Mouse (Mus musculus): ENCODE measurements around the gene Irx6. TPM values are rescaled to one million over a fixed set of nuclear protein-coding genes. Genes with fewer than 3 reads are reported as not detected.

Gene Irx6
- polyA plus RNA-seq, 1 experiment from 2014 or later: 2.4 TPM

DNA sequence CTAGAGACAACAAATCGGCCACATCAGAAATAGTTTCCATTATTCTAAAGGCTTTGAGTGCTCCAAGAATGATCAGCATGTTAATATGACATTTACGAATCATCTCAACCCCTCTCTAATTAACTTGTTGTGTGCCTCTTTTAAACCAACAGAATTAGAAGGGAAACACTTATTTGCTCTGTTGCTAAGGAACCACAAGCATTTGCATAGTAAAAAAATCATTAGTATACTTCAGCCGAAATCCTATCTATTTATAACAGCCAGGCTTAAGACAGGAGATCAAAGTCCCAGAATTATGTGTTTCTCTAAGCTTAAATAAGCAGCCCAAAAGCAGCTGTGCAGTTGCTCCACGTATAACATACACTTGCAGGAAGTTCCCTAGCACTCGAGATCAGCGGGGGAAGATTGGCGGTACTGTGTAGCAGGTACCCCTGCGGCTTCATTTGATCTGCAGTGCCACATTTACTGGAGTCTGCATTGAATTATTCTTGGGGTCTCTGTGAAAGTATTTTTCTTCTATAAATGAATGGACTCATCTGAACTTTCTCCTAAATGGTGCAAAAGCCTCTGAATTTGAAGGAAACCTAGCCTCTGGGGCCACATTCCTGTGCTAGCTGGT is 25.9 kb downstream of the Irx6 start:
- H3K9me3 ChIP-seq (ENCODE audit: control insufficient read depth, low read length): no peaks in the 10 kb centered on the region
- H3K4me2 ChIP-seq (ENCODE audit: low read length): no peak overlapping the region
- ATAC-seq (ENCODE audit: insufficient number of reproducible peaks, insufficient read depth, low FRiP score, low read depth): no peak
- no peak overlapping the region for H3K9ac ChIP-seq (ENCODE audit: low read length)
- H3K4me3 ChIP-seq (ENCODE audit: control insufficient read depth in 1 of 2, insufficient read depth in 1 of 2, low read depth in 1 of 2, low read length in 2 of 2): no peak overlapping the region
- no peaks in the 10 kb centered on the region for H3K27me3 ChIP-seq (ENCODE audit: control insufficient read depth, insufficient read depth, low read length)
- no peaks in the 10 kb centered on the region for H3K4me1 ChIP-seq (ENCODE audit: control insufficient read depth in 2 of 2, insufficient read depth in 2 of 2, low read length in 2 of 2)
- no peak overlapping the region for H3K27ac ChIP-seq (replicated peaks in 1 of 2; ENCODE audit: control insufficient read depth in 1 of 2, insufficient read depth in 1 of 2, low read depth in 2 of 2, low read length in 2 of 2)
- WGBS: 72% methylated on average over 8 of the region's 8 CpGs
- no peaks in the 10 kb centered on the region for H3K36me3 ChIP-seq (ENCODE audit: control insufficient read depth, insufficient read depth, low read length)

DNA sequence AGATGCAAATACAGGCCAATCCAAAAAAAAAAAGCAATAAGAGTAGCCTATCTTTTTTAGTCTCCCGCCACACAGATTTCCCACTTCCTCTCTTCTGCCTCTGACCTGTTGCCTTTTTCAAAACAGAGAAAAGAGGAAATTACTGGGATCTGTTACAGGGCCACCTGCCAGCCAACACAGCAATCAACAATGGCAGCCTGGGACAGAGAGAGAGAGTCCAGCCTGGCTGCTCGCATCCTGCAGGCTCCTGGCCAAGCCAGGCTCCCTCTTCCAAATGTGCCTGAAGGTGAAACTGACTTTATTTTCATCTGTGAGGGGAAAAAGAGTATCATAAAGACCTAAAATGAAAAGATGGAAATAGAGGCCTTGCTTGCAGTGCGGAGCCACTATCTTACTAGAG is 29.3 kb downstream of the Irx6 start:
- H3K27ac ChIP-seq (replicated peaks in 1 of 2; ENCODE audit: control insufficient read depth in 1 of 2, insufficient read depth in 1 of 2, low read depth in 2 of 2, low read length in 2 of 2): peak overlapping the region; percentile 12 to 34; a peak in 2 of 4 replicates
- H3K4me3 ChIP-seq (ENCODE audit: control insufficient read depth in 1 of 2, insufficient read depth in 1 of 2, low read depth in 1 of 2, low read length in 2 of 2): no peak overlapping the region
- no peaks in the 10 kb centered on the region for H3K36me3 ChIP-seq (ENCODE audit: control insufficient read depth, insufficient read depth, low read length)
- no peak overlapping the region for H3K9ac ChIP-seq (ENCODE audit: low read length)
- H3K9me3 ChIP-seq (ENCODE audit: control insufficient read depth, low read length): no peaks in the 10 kb centered on the region
- no peak overlapping the region for H3K4me2 ChIP-seq (ENCODE audit: low read length)
- ATAC-seq (ENCODE audit: insufficient number of reproducible peaks, insufficient read depth, low FRiP score, low read depth): no peak; the same call in 1 of the 2 replicates
- 63% methylated on average over 3 of the region's 3 CpGs for WGBS
- no peaks in the 10 kb centered on the region for H3K4me1 ChIP-seq (ENCODE audit: control insufficient read depth in 2 of 2, insufficient read depth in 2 of 2, low read length in 2 of 2)
- H3K27me3 ChIP-seq (ENCODE audit: control insufficient read depth, insufficient read depth, low read length): no peaks in the 10 kb centered on the region

DNA sequence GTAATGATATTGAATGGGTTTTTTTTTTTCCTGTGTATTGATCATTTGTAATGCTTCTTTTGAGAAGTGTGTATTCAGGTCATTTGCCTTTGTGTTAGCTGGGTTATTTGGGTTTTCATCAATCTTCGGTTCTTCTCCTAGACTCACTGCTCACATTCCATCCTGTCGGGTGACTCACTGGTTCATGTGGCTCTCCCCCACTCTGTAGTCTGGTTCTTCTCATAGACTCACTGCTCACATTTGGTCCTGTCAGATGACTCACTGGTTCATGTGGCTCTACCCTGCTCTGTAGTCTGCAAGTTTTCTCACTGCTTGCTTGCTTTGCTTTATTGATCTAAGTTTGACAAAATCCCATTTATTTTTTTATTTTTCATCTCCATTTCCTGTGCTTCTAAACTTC is 32.2 kb downstream of the Irx6 start:
- Histone ChIP-seq H3K9me3 (ENCODE audit: control insufficient read depth, low read length) (peaks cover 3% of the 10 kb centered on the region; the same call in 1 of the 2 replicates), H3K27me3 (ENCODE audit: control insufficient read depth, insufficient read depth, low read length) (no peaks in the 10 kb centered on the region), H3K4me3 (ENCODE audit: control insufficient read depth in 1 of 2, insufficient read depth in 1 of 2, low read depth in 1 of 2, low read length in 2 of 2) (no peak overlapping the region), H3K9ac (ENCODE audit: low read length) (no peak overlapping the region), H3K27ac (replicated peaks in 1 of 2; ENCODE audit: control insufficient read depth in 1 of 2, insufficient read depth in 1 of 2, low read depth in 2 of 2, low read length in 2 of 2) (no peak overlapping the region), H3K36me3 (ENCODE audit: control insufficient read depth, insufficient read depth, low read length) (no peaks in the 10 kb centered on the region), H3K4me2 (ENCODE audit: low read length) (no peak overlapping the region), H3K4me1 (ENCODE audit: control insufficient read depth in 2 of 2, insufficient read depth in 2 of 2, low read length in 2 of 2) (no peaks in the 10 kb centered on the region)
- no peak for ATAC-seq (ENCODE audit: insufficient number of reproducible peaks, insufficient read depth, low FRiP score, low read depth)
- WGBS: 8% methylated on average over 2 of the region's 2 CpGs

DNA sequence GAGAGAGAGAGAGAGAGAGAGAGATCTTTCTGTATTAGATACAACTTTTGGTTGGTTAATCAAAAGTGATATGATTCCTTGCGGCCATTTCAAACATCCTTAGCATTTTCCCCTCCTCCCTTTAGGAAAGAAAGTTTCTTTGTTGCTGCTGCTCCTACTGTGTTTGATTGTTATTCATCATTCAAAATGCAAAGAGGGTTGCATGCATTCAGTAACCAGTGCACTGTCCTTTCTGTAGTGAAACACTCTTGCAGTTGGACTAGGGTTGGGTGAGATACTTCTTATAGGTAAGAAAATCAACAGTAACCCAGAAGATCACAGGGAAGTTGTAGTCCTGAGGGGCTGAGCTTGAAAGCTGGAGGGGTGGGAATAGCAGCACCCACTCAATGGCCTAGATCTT is 39.2 kb downstream of the Irx6 start:
- H3K4me2 ChIP-seq (ENCODE audit: low read length): no peak overlapping the region
- H3K36me3 ChIP-seq (ENCODE audit: control insufficient read depth, insufficient read depth, low read length): no peaks in the 10 kb centered on the region
- no peak overlapping the region for H3K27ac ChIP-seq (replicated peaks in 1 of 2; ENCODE audit: control insufficient read depth in 1 of 2, insufficient read depth in 1 of 2, low read depth in 2 of 2, low read length in 2 of 2)
- no peaks in the 10 kb centered on the region for H3K27me3 ChIP-seq (ENCODE audit: control insufficient read depth, insufficient read depth, low read length)
- no peak for ATAC-seq (ENCODE audit: insufficient number of reproducible peaks, insufficient read depth, low FRiP score, low read depth)
- no peak overlapping the region for H3K9ac ChIP-seq (ENCODE audit: low read length)
- H3K9me3 ChIP-seq (ENCODE audit: control insufficient read depth, low read length): peaks cover 3% of the 10 kb centered on the region; the same call in 1 of the 2 replicates
- H3K4me3 ChIP-seq (ENCODE audit: control insufficient read depth in 1 of 2, insufficient read depth in 1 of 2, low read depth in 1 of 2, low read length in 2 of 2): no peak overlapping the region
- peaks cover 7 to 11% of the 10 kb centered on the region in 2 experiments; a peak in 3 of 4 replicates for H3K4me1 ChIP-seq (ENCODE audit: control insufficient read depth in 2 of 2, insufficient read depth in 2 of 2, low read length in 2 of 2)
- 89% methylated on average over 1 of the region's 1 CpGs for WGBS

DNA sequence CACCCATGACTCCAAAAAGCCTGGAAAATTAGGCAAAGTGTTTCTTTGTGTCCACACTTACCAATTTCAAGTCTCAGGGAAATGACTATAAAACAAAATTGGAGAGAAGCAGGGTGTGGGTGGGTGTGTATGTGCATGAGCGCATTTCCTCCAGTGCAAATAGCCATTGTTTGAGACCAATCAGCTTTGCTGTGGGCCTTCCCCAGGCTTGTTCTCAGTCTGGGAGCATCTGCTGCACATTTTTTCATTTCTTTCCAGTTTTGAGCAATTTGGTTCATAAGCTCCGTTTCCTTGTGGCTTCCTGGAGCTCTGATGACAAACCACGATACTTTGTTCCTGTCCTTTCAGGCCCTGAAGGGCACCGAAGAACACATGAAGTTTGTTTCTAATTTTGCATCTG is 43.3 kb downstream of the Irx6 start:
- 55% methylated on average over 4 of the region's 4 CpGs for WGBS
- H3K9me3 ChIP-seq (ENCODE audit: control insufficient read depth, low read length): no peaks in the 10 kb centered on the region
- H3K36me3 ChIP-seq (ENCODE audit: control insufficient read depth, insufficient read depth, low read length): no peaks in the 10 kb centered on the region
- H3K27me3 ChIP-seq (ENCODE audit: control insufficient read depth, insufficient read depth, low read length): no peaks in the 10 kb centered on the region
- peak overlapping the region; percentile 4; the same call in 1 of the 2 replicates for H3K4me2 ChIP-seq (ENCODE audit: low read length)
- ATAC-seq (ENCODE audit: insufficient number of reproducible peaks, insufficient read depth, low FRiP score, low read depth): no peak
- H3K9ac ChIP-seq (ENCODE audit: low read length): no peak overlapping the region
- H3K27ac ChIP-seq (replicated peaks in 1 of 2; ENCODE audit: control insufficient read depth in 1 of 2, insufficient read depth in 1 of 2, low read depth in 2 of 2, low read length in 2 of 2): peak overlapping the region in 1 of 2 experiments; percentile 49; a peak in 2 of 4 replicates
- H3K4me1 ChIP-seq (ENCODE audit: control insufficient read depth in 2 of 2, insufficient read depth in 2 of 2, low read length in 2 of 2): peaks cover 7 to 11% of the 10 kb centered on the region in 2 experiments; a peak in 3 of 4 replicates
- no peak overlapping the region for H3K4me3 ChIP-seq (ENCODE audit: control insufficient read depth in 1 of 2, insufficient read depth in 1 of 2, low read depth in 1 of 2, low read length in 2 of 2)

DNA sequence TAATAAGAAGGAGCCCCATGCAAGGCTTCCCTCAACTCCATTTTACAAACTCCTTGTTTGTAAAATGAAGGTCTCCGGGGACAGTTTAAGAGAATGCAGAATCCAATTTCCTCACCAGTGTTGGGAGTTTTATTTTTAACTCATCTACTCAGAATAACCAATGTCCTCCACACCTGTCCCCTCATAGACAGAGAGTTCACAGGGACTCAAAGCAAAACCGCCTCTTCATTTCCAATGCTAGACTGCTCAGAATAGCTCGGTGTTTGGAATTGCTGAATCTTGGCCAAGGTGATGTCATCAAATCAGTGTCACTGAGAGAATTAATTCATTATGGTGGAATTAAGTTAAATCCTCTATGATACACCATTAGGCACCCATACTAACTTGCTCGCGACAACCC is 44.0 kb downstream of the Irx6 start:
- H3K4me1 ChIP-seq (ENCODE audit: control insufficient read depth in 2 of 2, insufficient read depth in 2 of 2, low read length in 2 of 2): peaks cover 9 to 15% of the 10 kb centered on the region in 2 experiments; a peak in 3 of 4 replicates
- peak overlapping the region; percentile 49 to 60 for H3K27ac ChIP-seq (replicated peaks in 1 of 2; ENCODE audit: control insufficient read depth in 1 of 2, insufficient read depth in 1 of 2, low read depth in 2 of 2, low read length in 2 of 2)
- H3K4me3 ChIP-seq (ENCODE audit: control insufficient read depth in 1 of 2, insufficient read depth in 1 of 2, low read depth in 1 of 2, low read length in 2 of 2): no peak overlapping the region
- no peaks in the 10 kb centered on the region for H3K36me3 ChIP-seq (ENCODE audit: control insufficient read depth, insufficient read depth, low read length)
- H3K9me3 ChIP-seq (ENCODE audit: control insufficient read depth, low read length): no peaks in the 10 kb centered on the region
- H3K27me3 ChIP-seq (ENCODE audit: control insufficient read depth, insufficient read depth, low read length): no peaks in the 10 kb centered on the region
- H3K9ac ChIP-seq (ENCODE audit: low read length): no peak overlapping the region
- ATAC-seq (ENCODE audit: insufficient number of reproducible peaks, insufficient read depth, low FRiP score, low read depth): no peak
- 0 out of 2 replicates have a peak overlapping the region, but pooled peaks have one; percentile 4 for H3K4me2 ChIP-seq (ENCODE audit: low read length)
- 52% methylated on average over 5 of the region's 5 CpGs for WGBS

DNA sequence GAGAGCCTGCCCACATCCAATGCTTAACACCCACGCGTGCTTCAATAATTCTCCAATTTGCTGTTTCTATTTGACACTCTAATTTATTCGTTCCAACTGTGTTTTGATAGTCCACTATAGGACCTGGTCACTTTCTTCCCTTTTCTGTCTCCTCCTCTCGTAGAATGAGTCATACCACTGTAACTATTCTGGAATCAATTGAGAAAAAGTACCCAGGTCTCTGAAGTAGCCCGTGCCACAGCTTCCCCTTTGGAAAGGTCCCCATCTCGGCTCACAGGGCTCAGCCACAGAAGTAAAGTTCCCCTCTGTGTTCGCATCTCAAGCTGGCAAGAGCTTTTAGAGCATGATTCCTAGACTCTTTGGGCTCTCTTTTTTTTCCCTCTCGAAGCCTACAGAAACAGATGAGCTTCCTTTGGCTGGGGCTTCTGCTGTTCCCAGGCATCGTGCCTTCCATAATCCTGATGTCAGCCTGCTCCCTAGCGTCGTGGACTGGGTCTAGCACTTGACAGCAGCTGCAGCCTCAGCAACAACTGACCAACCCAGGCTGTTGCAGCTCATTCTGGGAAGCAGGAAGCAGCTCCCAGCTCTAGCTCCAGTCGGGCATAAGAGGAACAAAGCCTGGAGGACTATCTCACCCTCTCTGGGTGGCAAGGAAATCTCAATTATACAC is 47.3 kb downstream of the Irx6 start:
- H3K4me3 ChIP-seq (ENCODE audit: control insufficient read depth in 1 of 2, insufficient read depth in 1 of 2, low read depth in 1 of 2, low read length in 2 of 2): no peak overlapping the region
- WGBS: 35% methylated on average over 12 of the region's 12 CpGs
- no peaks in the 10 kb centered on the region for H3K9me3 ChIP-seq (ENCODE audit: control insufficient read depth, low read length)
- H3K9ac ChIP-seq (ENCODE audit: low read length): 0 out of 2 replicates have a peak overlapping the region, but pooled peaks have one; percentile 19
- H3K4me1 ChIP-seq (ENCODE audit: control insufficient read depth in 2 of 2, insufficient read depth in 2 of 2, low read length in 2 of 2): peaks cover 20 to 22% of the 10 kb centered on the region in 2 experiments
- H3K27ac ChIP-seq (replicated peaks in 1 of 2; ENCODE audit: control insufficient read depth in 1 of 2, insufficient read depth in 1 of 2, low read depth in 2 of 2, low read length in 2 of 2): no peak overlapping the region
- H3K36me3 ChIP-seq (ENCODE audit: control insufficient read depth, insufficient read depth, low read length): no peaks in the 10 kb centered on the region
- peak; percentile 88 for ATAC-seq (ENCODE audit: insufficient number of reproducible peaks, insufficient read depth, low FRiP score, low read depth)
- peak overlapping the region; percentile 42; the same call in 1 of the 2 replicates for H3K4me2 ChIP-seq (ENCODE audit: low read length)
- H3K27me3 ChIP-seq (ENCODE audit: control insufficient read depth, insufficient read depth, low read length): no peaks in the 10 kb centered on the region
